In genomic region chr14:34508842-34509439, GRCm38 (mm10) we compare ENCODE assay signal across 10 mouse cellular contexts. TPM values are rescaled to one million over a fixed set of nuclear protein-coding genes. Genes with fewer than 3 reads are reported as not detected.
DNase-seq lines count a peak whose midpoint lies in the region; ATAC-seq and TF ChIP-seq lines count a peak whose summit lies in the region.
"Had no signal": no experiment of that assay in that cellular context is flagged by ENCODE, and none has a peak within 500 bp of the region (broad histone marks: within the 10 kb centered on the region; RNA-seq: fewer than 3 reads in every experiment).

No protein-coding gene starts in this region.

- H3K27me3 ChIP-seq in liver, embryonic 12.5 days (replicated peaks): peaks cover 29% of the 10 kb centered on the region
- H3K27me3 ChIP-seq in forebrain, embryonic 16.5 days (replicated peaks; ENCODE audit: control insufficient read depth, insufficient read depth, low read length): no peaks in the 10 kb centered on the region
- 0 out of 2 replicates have a peak, but pooled peaks cover 3% of the 10 kb centered on the region for H3K27me3 ChIP-seq in midbrain, postnatal 0 days (ENCODE audit: insufficient read depth, low read length)

- peaks cover 33% of the 10 kb centered on the region for H3K4me1 ChIP-seq in liver, embryonic 12.5 days
- H3K4me1 ChIP-seq in forebrain, embryonic 16.5 days (replicated peaks; ENCODE audit: control insufficient read depth, insufficient read depth, low read length): peaks cover 21% of the 10 kb centered on the region
- no peaks in the 10 kb centered on the region for H3K4me1 ChIP-seq in midbrain, postnatal 0 days (ENCODE audit: insufficient read depth, low read length)

- no peaks in the 10 kb centered on the region for H3K36me3 ChIP-seq in liver, embryonic 12.5 days
- no peaks in the 10 kb centered on the region for H3K36me3 ChIP-seq in forebrain, embryonic 16.5 days (ENCODE audit: control insufficient read depth, insufficient read depth)
- no peaks in the 10 kb centered on the region for H3K36me3 ChIP-seq in midbrain, postnatal 0 days (ENCODE audit: insufficient read depth, low read length)
- H3K36me3 ChIP-seq: liver, embryonic 13.5 days had no signal

- WGBS in liver, embryonic 12.5 days (ENCODE audit: insufficient replicate concordance): 27% methylated on average over 7 of the region's 7 CpGs
- WGBS in forebrain, embryonic 16.5 days: 37% methylated on average over 7 of the region's 7 CpGs
- 32% methylated on average over 7 of the region's 7 CpGs for WGBS in midbrain, postnatal 0 days

- ATAC-seq in liver, embryonic 12.5 days: 0 out of 2 replicates have a peak, but pooled peaks have one; percentile 35
- peak; percentile 59 for ATAC-seq in forebrain, embryonic 16.5 days
- 0 out of 2 replicates have a peak, but pooled peaks have one; percentile 64 for ATAC-seq in midbrain, postnatal 0 days (ENCODE audit: low FRiP score)

- peak; percentile 74 for DNase-seq in heart, adult 11 months
- no peak for DNase-seq in heart, postnatal 10 days
- no peak for DNase-seq in liver
- DNase-seq in midbrain, postnatal 0 days (ENCODE audit: low spot score): no peak
- no peak for DNase-seq in embryo, embryonic 9.5 days (ENCODE audit: extremely low spot score)
- DNase-seq in layer of hippocampus, adult 18-20 months (ENCODE audit: low spot score in 2 of 2): no peak
- DNase-seq: retina, postnatal 1 day had no signal

- TF ChIP-seq CTCF in midbrain, postnatal 0 days (IDR thresholded peaks at IDR 0.05): peak; percentile 29; the same call in 1 of the 2 replicates

- H3K9me3 ChIP-seq in liver, embryonic 12.5 days (replicated peaks): no peaks in the 10 kb centered on the region
- H3K9me3 ChIP-seq in forebrain, embryonic 16.5 days (ENCODE audit: control insufficient read depth, low read length): no peaks in the 10 kb centered on the region
- H3K9me3 ChIP-seq in midbrain, postnatal 0 days (ENCODE audit: low read length): no peaks in the 10 kb centered on the region
- H3K9me3 ChIP-seq: liver, embryonic 13.5 days had no signal

- intact Hi-C loops in heart, postnatal 10 days (cut with DNase I): no loop called here

- H3K9ac ChIP-seq in liver, embryonic 12.5 days: peak overlapping the region; percentile 27; the same call in 1 of the 2 replicates
- H3K9ac ChIP-seq in forebrain, embryonic 16.5 days (replicated peaks; ENCODE audit: low read depth, low read length): no peak overlapping the region
- no peak overlapping the region for H3K9ac ChIP-seq in midbrain, postnatal 0 days (replicated peaks; ENCODE audit: low read length, poor library complexity, severe bottlenecking)
- H3K9ac ChIP-seq: liver, embryonic 13.5 days had no signal

- H3K4me3 ChIP-seq in liver, embryonic 12.5 days: no peak overlapping the region
- H3K4me3 ChIP-seq in forebrain, embryonic 16.5 days (replicated peaks; ENCODE audit: low read length): no peak overlapping the region
- no peak overlapping the region for H3K4me3 ChIP-seq in midbrain, postnatal 0 days (ENCODE audit: low read depth, low read length)
- H3K4me3 ChIP-seq: liver, embryonic 13.5 days had no signal

- no peak overlapping the region for H3K27ac ChIP-seq in liver, embryonic 12.5 days
- H3K27ac ChIP-seq in forebrain, embryonic 16.5 days (ENCODE audit: low read length): 0 out of 2 replicates have a peak overlapping the region, but pooled peaks have one; percentile 2
- 0 out of 2 replicates have a peak overlapping the region, but pooled peaks have one; percentile 2 for H3K27ac ChIP-seq in midbrain, postnatal 0 days (ENCODE audit: low read depth, low read length)
- H3K27ac ChIP-seq: liver, embryonic 13.5 days had no signal

- H3K4me2 ChIP-seq in liver, embryonic 12.5 days: peak overlapping the region; percentile 26
- no peak overlapping the region for H3K4me2 ChIP-seq in forebrain, embryonic 16.5 days (ENCODE audit: low read length)
- H3K4me2 ChIP-seq in midbrain, postnatal 0 days (ENCODE audit: low read depth, low read length, poor library complexity, severe bottlenecking): no peak overlapping the region

RNA-seq across cellular contexts. Expression of gene Bmpr1a, which starts 5.8 kb away (rescaled TPM):
- 100 to 1,000 TPM in 1 of 2 experiments, 10 to 100 TPM in 1; 83.2 to 115 TPM for total RNA-seq in heart, postnatal 10 days (2021)
- polyA plus RNA-seq in liver, embryonic 12.5 days (2016; fragmentation: Nextera tagmentation; extraction: Ambion mirVana): 8.6 and 8.8 TPM in 2 replicates
- 21.1 and 25.2 TPM in 2 replicates for polyA plus RNA-seq in forebrain, embryonic 16.5 days (2015; fragmentation: Nextera tagmentation; extraction: Ambion mirVana)
- total RNA-seq in midbrain, postnatal 0 days (2014; rRNA removed): 42.5 and 50.8 TPM in 2 replicates
- 13.9 and 14.0 TPM in 2 replicates for polyA plus RNA-seq in midbrain, postnatal 0 days (2015; fragmentation: Nextera tagmentation; extraction: Ambion mirVana)
- total RNA-seq in layer of hippocampus, adult 18-20 months (2021): 10 to 100 TPM; 35.9 to 38.5 TPM

RNA-seq across cellular contexts. Expression of gene 9230112D13Rik, which starts 13.7 kb away (rescaled TPM):
- total RNA-seq in heart, postnatal 10 days (2021): not detected
- not detected in 2 replicates for polyA plus RNA-seq in liver, embryonic 12.5 days (2016; fragmentation: Nextera tagmentation; extraction: Ambion mirVana)
- polyA plus RNA-seq in forebrain, embryonic 16.5 days (2015; fragmentation: Nextera tagmentation; extraction: Ambion mirVana): not detected in 2 replicates
- not detected in 2 replicates for total RNA-seq in midbrain, postnatal 0 days (2014; rRNA removed)
- polyA plus RNA-seq in midbrain, postnatal 0 days (2015; fragmentation: Nextera tagmentation; extraction: Ambion mirVana): not detected in 2 replicates
- total RNA-seq in layer of hippocampus, adult 18-20 months (2021): not detected
- polyA plus RNA-seq: liver, embryonic 13.5 days had no signal
